Mouse (Mus musculus): Measurements from ENCODE around the gene Spryd7.

GRCm38 (mm10) chr14:61596719-61597426 lies 40.2 kb upstream of the Spryd7 start:
- TF ChIP-seq CTCF (IDR thresholded peaks at IDR 0.05; ENCODE audit: low read depth, low read length) (no peak), POLR2A (IDR thresholded peaks at IDR 0.05; ENCODE audit: borderline replicate concordance, low read depth, low read length) (no peak)

Data from bone marrow macrophage, adult 2 months (primary cell).